Mouse (Mus musculus): ENCODE data around the gene Fbn1. TPM values are rescaled to one million over a fixed set of nuclear protein-coding genes. Genes with fewer than 3 reads are reported as not detected.

Gene Fbn1
- polyA plus RNA-seq, 1 experiment from 2014 or later: 2.1 TPM

DNA sequence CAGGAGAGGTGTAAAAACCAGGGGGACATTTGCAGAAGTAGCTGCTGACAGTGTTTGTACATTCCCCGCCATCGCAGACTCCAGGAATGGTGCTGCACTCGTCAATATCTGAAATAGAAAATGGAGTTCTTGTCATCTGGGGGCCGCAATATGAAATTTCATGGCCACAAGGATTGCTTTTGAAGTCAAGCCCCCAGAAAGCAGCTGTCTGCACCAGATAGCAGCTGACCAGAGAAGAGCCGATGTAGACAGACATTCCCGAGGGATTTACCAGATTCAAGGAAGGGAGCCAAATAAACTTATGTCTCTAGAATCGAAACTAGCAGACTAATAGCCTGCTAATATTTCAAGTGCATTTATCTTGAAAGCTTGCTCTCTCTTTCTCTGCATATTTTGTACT is 110.0 kb downstream of the Fbn1 start:
- Histone ChIP-seq H3K4me3 (replicated peaks; ENCODE audit: low read length) (no peak overlapping the region), H3K27ac (ENCODE audit: low read length) (no peak overlapping the region), H3K9ac (replicated peaks; ENCODE audit: low read depth, low read length) (no peak overlapping the region), H3K4me1 (replicated peaks; ENCODE audit: control insufficient read depth, insufficient read depth, low read length) (no peaks in the 10 kb centered on the region), H3K27me3 (replicated peaks; ENCODE audit: control insufficient read depth, insufficient read depth, low read length) (no peaks in the 10 kb centered on the region), H3K9me3 (ENCODE audit: control insufficient read depth, low read length) (no peaks in the 10 kb centered on the region; the same call in 1 of the 2 replicates), H3K36me3 (ENCODE audit: control insufficient read depth, insufficient read depth) (no peaks in the 10 kb centered on the region), H3K4me2 (ENCODE audit: low read length) (no peak overlapping the region)
- WGBS: 88% methylated on average over 7 of the region's 7 CpGs
- no peak for ATAC-seq

DNA sequence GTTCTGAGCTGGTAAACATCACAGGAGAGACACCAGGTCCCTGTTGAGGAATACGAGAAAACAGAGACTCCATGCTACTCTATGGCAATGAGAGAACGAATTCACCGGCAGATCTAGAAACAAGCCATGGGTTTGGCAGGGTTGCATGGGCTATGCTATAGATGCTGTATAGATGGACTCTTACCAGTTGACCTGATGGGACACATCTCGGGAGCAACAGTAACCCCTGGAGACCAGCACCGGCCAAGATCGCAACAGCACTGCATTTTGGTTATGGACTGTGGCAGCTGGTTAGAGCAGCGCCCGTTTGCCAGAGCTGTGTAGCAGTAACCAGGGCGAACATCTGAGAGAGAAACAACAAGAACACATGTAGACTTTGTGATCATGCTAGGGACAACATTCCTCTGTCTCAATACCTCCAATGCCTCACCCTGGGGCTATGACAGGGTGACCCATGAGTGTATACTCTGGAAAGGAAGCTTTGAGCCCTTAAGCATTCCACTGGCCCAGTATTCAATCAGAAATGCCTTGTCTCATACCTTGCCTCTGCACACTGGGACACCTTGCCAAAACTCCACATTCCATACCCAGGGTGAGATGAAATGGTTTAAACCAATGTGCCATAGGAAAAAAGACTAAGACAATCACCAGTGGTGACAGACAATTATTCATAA is 113.2 kb downstream of the Fbn1 start:
- no peak overlapping the region for H3K27ac ChIP-seq (ENCODE audit: low read length)
- H3K4me3 ChIP-seq (replicated peaks; ENCODE audit: low read length): no peak overlapping the region
- no peak for ATAC-seq
- no peak overlapping the region for H3K4me2 ChIP-seq (ENCODE audit: low read length)
- WGBS: 96% methylated on average over 9 of the region's 9 CpGs
- no peaks in the 10 kb centered on the region for H3K36me3 ChIP-seq (ENCODE audit: control insufficient read depth, insufficient read depth)
- no peaks in the 10 kb centered on the region for H3K4me1 ChIP-seq (replicated peaks; ENCODE audit: control insufficient read depth, insufficient read depth, low read length)
- no peaks in the 10 kb centered on the region for H3K9me3 ChIP-seq (ENCODE audit: control insufficient read depth, low read length)
- no peaks in the 10 kb centered on the region for H3K27me3 ChIP-seq (replicated peaks; ENCODE audit: control insufficient read depth, insufficient read depth, low read length)
- H3K9ac ChIP-seq (replicated peaks; ENCODE audit: low read depth, low read length): no peak overlapping the region

- no peak for ATAC-seq
- WGBS: 87% methylated on average over 6 of the region's 6 CpGs
These were observed 116.2 kb downstream of the Fbn1 start for GRCm38 (mm10) chr2:125391582-125391981.

GRCm38 (mm10) chr2:125389796-125390195 is 118.0 kb downstream of the Fbn1 start:
- no peaks in the 10 kb centered on the region for H3K9me3 ChIP-seq (ENCODE audit: control insufficient read depth, low read length)
- no peak for ATAC-seq
- no peak overlapping the region for H3K4me3 ChIP-seq (replicated peaks; ENCODE audit: low read length)
- no peak overlapping the region for H3K27ac ChIP-seq (ENCODE audit: low read length)
- H3K4me1 ChIP-seq (replicated peaks; ENCODE audit: control insufficient read depth, insufficient read depth, low read length): no peaks in the 10 kb centered on the region
- peaks cover 6% of the 10 kb centered on the region; the same call in 1 of the 2 replicates for H3K36me3 ChIP-seq (ENCODE audit: control insufficient read depth, insufficient read depth)
- WGBS: 96% methylated on average over 10 of the region's 10 CpGs
- H3K9ac ChIP-seq (replicated peaks; ENCODE audit: low read depth, low read length): no peak overlapping the region
- no peak overlapping the region for H3K4me2 ChIP-seq (ENCODE audit: low read length)
- H3K27me3 ChIP-seq (replicated peaks; ENCODE audit: control insufficient read depth, insufficient read depth, low read length): no peaks in the 10 kb centered on the region

More at GRCm38 (mm10) chr2:125391582-125391981, 116.2 kb downstream of the Fbn1 start:
- no peaks in the 10 kb centered on the region for H3K4me1 ChIP-seq (replicated peaks; ENCODE audit: control insufficient read depth, insufficient read depth, low read length)
- no peaks in the 10 kb centered on the region for H3K27me3 ChIP-seq (replicated peaks; ENCODE audit: control insufficient read depth, insufficient read depth, low read length)
- no peaks in the 10 kb centered on the region for H3K9me3 ChIP-seq (ENCODE audit: control insufficient read depth, low read length)
- no peak overlapping the region for H3K4me2 ChIP-seq (ENCODE audit: low read length)
- H3K9ac ChIP-seq (replicated peaks; ENCODE audit: low read depth, low read length): no peak overlapping the region
- no peak overlapping the region for H3K27ac ChIP-seq (ENCODE audit: low read length)
- H3K36me3 ChIP-seq (ENCODE audit: control insufficient read depth, insufficient read depth): peaks cover 6% of the 10 kb centered on the region; the same call in 1 of the 2 replicates
- no peak overlapping the region for H3K4me3 ChIP-seq (replicated peaks; ENCODE audit: low read length)

GRCm38 (mm10) chr2:125386221-125386965 is 121.4 kb downstream of the Fbn1 start:
- no peak for ATAC-seq
- no peaks in the 10 kb centered on the region for H3K9me3 ChIP-seq (ENCODE audit: control insufficient read depth, low read length)
- H3K9ac ChIP-seq (replicated peaks; ENCODE audit: low read depth, low read length): no peak overlapping the region
- H3K27ac ChIP-seq (ENCODE audit: low read length): no peak overlapping the region
- H3K27me3 ChIP-seq (replicated peaks; ENCODE audit: control insufficient read depth, insufficient read depth, low read length): no peaks in the 10 kb centered on the region
- H3K4me2 ChIP-seq (ENCODE audit: low read length): no peak overlapping the region
- H3K4me3 ChIP-seq (replicated peaks; ENCODE audit: low read length): no peak overlapping the region
- whole genome bisulfite sequencing: 73% methylated on average over 7 of the region's 7 CpGs
- H3K4me1 ChIP-seq (replicated peaks; ENCODE audit: control insufficient read depth, insufficient read depth, low read length): no peaks in the 10 kb centered on the region
- peaks cover 6% of the 10 kb centered on the region; the same call in 1 of the 2 replicates for H3K36me3 ChIP-seq (ENCODE audit: control insufficient read depth, insufficient read depth)

- Histone ChIP-seq H3K27me3 (replicated peaks; ENCODE audit: control insufficient read depth, insufficient read depth, low read length) (no peaks in the 10 kb centered on the region), H3K9me3 (ENCODE audit: control insufficient read depth, low read length) (no peaks in the 10 kb centered on the region), H3K4me3 (replicated peaks; ENCODE audit: low read length) (no peak overlapping the region), H3K9ac (replicated peaks; ENCODE audit: low read depth, low read length) (no peak overlapping the region), H3K27ac (ENCODE audit: low read length) (no peak overlapping the region), H3K36me3 (ENCODE audit: control insufficient read depth, insufficient read depth) (peaks cover 6% of the 10 kb centered on the region; the same call in 1 of the 2 replicates), H3K4me2 (ENCODE audit: low read length) (no peak overlapping the region), H3K4me1 (replicated peaks; ENCODE audit: control insufficient read depth, insufficient read depth, low read length) (no peaks in the 10 kb centered on the region)
- WGBS: 75% methylated on average over 4 of the region's 4 CpGs
- no peak for ATAC-seq
These were observed 122.9 kb downstream of the Fbn1 start for GRCm38 (mm10) chr2:125384941-125385340.

- no peaks in the 10 kb centered on the region for H3K9me3 ChIP-seq (ENCODE audit: control insufficient read depth, low read length)
- no peak overlapping the region for H3K9ac ChIP-seq (replicated peaks; ENCODE audit: low read depth, low read length)
- 82% methylated on average over 6 of the region's 6 CpGs for WGBS
- no peak overlapping the region for H3K4me3 ChIP-seq (replicated peaks; ENCODE audit: low read length)
- H3K36me3 ChIP-seq (ENCODE audit: control insufficient read depth, insufficient read depth): peaks cover 6% of the 10 kb centered on the region; the same call in 1 of the 2 replicates
- no peaks in the 10 kb centered on the region for H3K27me3 ChIP-seq (replicated peaks; ENCODE audit: control insufficient read depth, insufficient read depth, low read length)
- H3K4me2 ChIP-seq (ENCODE audit: low read length): no peak overlapping the region
- ATAC-seq: no peak
- no peak overlapping the region for H3K27ac ChIP-seq (ENCODE audit: low read length)
- no peaks in the 10 kb centered on the region for H3K4me1 ChIP-seq (replicated peaks; ENCODE audit: control insufficient read depth, insufficient read depth, low read length)
These were observed 123.4 kb downstream of the Fbn1 start for GRCm38 (mm10) chr2:125384415-125384814.

DNA sequence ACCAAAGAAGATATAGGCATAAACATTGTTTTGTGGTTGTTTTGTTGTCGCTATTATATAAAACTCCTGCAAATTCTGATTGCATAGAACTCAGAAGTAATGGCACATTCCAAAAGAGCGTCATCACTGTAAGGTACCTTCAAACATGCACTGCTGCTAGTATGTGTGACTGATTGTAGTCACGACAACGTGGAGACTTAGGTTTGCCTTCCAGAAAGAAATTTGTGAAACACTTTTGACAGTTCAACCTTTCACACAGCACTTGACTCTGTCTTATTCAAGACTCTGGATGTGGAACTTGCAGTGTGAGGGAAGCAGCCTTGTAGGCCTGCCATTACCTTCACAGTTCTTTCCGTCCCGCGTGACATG is 124.5 kb downstream of the Fbn1 start:
- Histone ChIP-seq H3K9me3 (ENCODE audit: control insufficient read depth, low read length) (no peaks in the 10 kb centered on the region), H3K36me3 (ENCODE audit: control insufficient read depth, insufficient read depth) (0 out of 2 replicates have a peak, but pooled peaks cover 2% of the 10 kb centered on the region), H3K27me3 (replicated peaks; ENCODE audit: control insufficient read depth, insufficient read depth, low read length) (no peaks in the 10 kb centered on the region), H3K4me3 (replicated peaks; ENCODE audit: low read length) (no peak overlapping the region), H3K4me1 (replicated peaks; ENCODE audit: control insufficient read depth, insufficient read depth, low read length) (no peaks in the 10 kb centered on the region), H3K27ac (ENCODE audit: low read length) (no peak overlapping the region), H3K9ac (replicated peaks; ENCODE audit: low read depth, low read length) (no peak overlapping the region), H3K4me2 (ENCODE audit: low read length) (no peak overlapping the region)
- ATAC-seq: no peak
- 93% methylated on average over 7 of the region's 7 CpGs for WGBS

- H3K9me3 ChIP-seq (ENCODE audit: control insufficient read depth, low read length): no peaks in the 10 kb centered on the region
- 79% methylated on average over 7 of the region's 7 CpGs for whole genome bisulfite sequencing
- H3K9ac ChIP-seq (replicated peaks; ENCODE audit: low read depth, low read length): no peak overlapping the region
- no peak overlapping the region for H3K4me3 ChIP-seq (replicated peaks; ENCODE audit: low read length)
- no peak overlapping the region for H3K27ac ChIP-seq (ENCODE audit: low read length)
- 0 out of 2 replicates have a peak, but pooled peaks cover 2% of the 10 kb centered on the region for H3K36me3 ChIP-seq (ENCODE audit: control insufficient read depth, insufficient read depth)
- ATAC-seq: no peak
- H3K27me3 ChIP-seq (replicated peaks; ENCODE audit: control insufficient read depth, insufficient read depth, low read length): no peaks in the 10 kb centered on the region
- H3K4me2 ChIP-seq (ENCODE audit: low read length): no peak overlapping the region
- no peaks in the 10 kb centered on the region for H3K4me1 ChIP-seq (replicated peaks; ENCODE audit: control insufficient read depth, insufficient read depth, low read length)
These were observed 125.0 kb downstream of the Fbn1 start for GRCm38 (mm10) chr2:125382613-125383272.

Data from forebrain, embryonic 16.5 days (tissue).